ENCODE assay signal across 8 mouse cellular contexts in genomic region chr4:32800577-32801170, GRCm38 (mm10). TPM values are rescaled to one million over a fixed set of nuclear protein-coding genes. Genes with fewer than 3 reads are reported as not detected.
DNase-seq lines count a peak whose midpoint lies in the region; ATAC-seq lines count a peak whose summit lies in the region.

No protein-coding gene starts in this region.

- WGBS in heart, embryonic 14.5 days, result 11% methylated on average over 9 of the region's 9 CpGs
- WGBS in forebrain, embryonic 16.5 days, result 1% methylated on average over 9 of the region's 9 CpGs

- no peaks in the 10 kb centered on the region for H3K9me3 ChIP-seq in heart, embryonic 14.5 days (ENCODE audit: control insufficient read depth, low read length)
- no peaks in the 10 kb centered on the region for H3K9me3 ChIP-seq in forebrain, embryonic 16.5 days (ENCODE audit: control insufficient read depth, low read length)
- no peaks in the 10 kb centered on the region for H3K9me3 ChIP-seq in megakaryocyte, embryonic 14.5 days

- H3K9ac ChIP-seq in heart, embryonic 14.5 days (ENCODE audit: low read length), result peak overlapping the region; percentile 87
- peak overlapping the region; percentile 97 for H3K9ac ChIP-seq in forebrain, embryonic 16.5 days (replicated peaks; ENCODE audit: low read depth, low read length)

- no peak for ATAC-seq in heart, embryonic 14.5 days (ENCODE audit: insufficient number of reproducible peaks, insufficient read depth, low FRiP score, low read depth)
- peak; percentile 48 for ATAC-seq in forebrain, embryonic 16.5 days

- H3K4me2 ChIP-seq in heart, embryonic 14.5 days (ENCODE audit: low read length), result peak overlapping the region; percentile 79
- peak overlapping the region; percentile 77 for H3K4me2 ChIP-seq in forebrain, embryonic 16.5 days (ENCODE audit: low read length)

- peak overlapping the region; percentile 92 to 97 for H3K27ac ChIP-seq in heart, embryonic 14.5 days (replicated peaks in 1 of 2; ENCODE audit: control insufficient read depth in 1 of 2, insufficient read depth in 1 of 2, low read depth in 2 of 2, low read length in 2 of 2)
- H3K27ac ChIP-seq in forebrain, embryonic 16.5 days (ENCODE audit: low read length), result peak overlapping the region; percentile 99

- intact Hi-C loops in heart, postnatal 25 days (cut with DNase I), result loop anchor here (5.0 to 10.0 kb wide), 2 partner anchors 232 to 484 kb away; partner anchors contain the start of gene Ube2j1
- intact Hi-C loops in left cerebral cortex, postnatal 10 days (cut with DNase I), result loop anchor here (2.0 kb wide), 1 partner anchor 150 kb away; the partner anchor contains the start of gene Ankrd6
- intact Hi-C loops in gastrocnemius, postnatal 36 days (cut with DNase I), result no loop called here

- H3K36me3 ChIP-seq in heart, embryonic 14.5 days (ENCODE audit: control insufficient read depth, insufficient read depth, low read length), result peaks cover 8% of the 10 kb centered on the region; the same call in 1 of the 2 replicates
- H3K36me3 ChIP-seq in forebrain, embryonic 16.5 days (ENCODE audit: control insufficient read depth, insufficient read depth), result no peaks in the 10 kb centered on the region; the same call in 1 of the 2 replicates
- peaks cover 2% of the 10 kb centered on the region for H3K36me3 ChIP-seq in megakaryocyte, embryonic 14.5 days (replicated peaks; ENCODE audit: low read length)

- H3K4me3 ChIP-seq in heart, embryonic 14.5 days (ENCODE audit: control insufficient read depth in 1 of 2, insufficient read depth in 1 of 2, low read depth in 1 of 2, low read length in 2 of 2), result peak overlapping the region; percentile 64 to 65
- peak overlapping the region; percentile 93 for H3K4me3 ChIP-seq in forebrain, embryonic 16.5 days (replicated peaks; ENCODE audit: low read length)
- peak overlapping the region; percentile 100 for H3K4me3 ChIP-seq in megakaryocyte, embryonic 14.5 days (replicated peaks)

- no peak for DNase-seq in heart, postnatal 25 days (ENCODE audit: low spot score)
- peak; percentile 9 for DNase-seq in MEL-GATA-1-ER (ENCODE audit: extremely low read depth, low read depth)
- no peak for DNase-seq in layer of hippocampus, adult 9-11 months
- no peak for DNase-seq in left cerebral cortex, postnatal 10 days (ENCODE audit: extremely low spot score in 1 of 2, low spot score in 2 of 2)
- DNase-seq in gastrocnemius, postnatal 36 days, result no peak

- peaks cover 0 to 9% of the 10 kb centered on the region in 2 experiments; a peak in 3 of 4 replicates for H3K4me1 ChIP-seq in heart, embryonic 14.5 days (ENCODE audit: control insufficient read depth in 2 of 2, insufficient read depth in 2 of 2, low read length in 2 of 2)
- peaks cover 10% of the 10 kb centered on the region for H3K4me1 ChIP-seq in forebrain, embryonic 16.5 days (replicated peaks; ENCODE audit: control insufficient read depth, insufficient read depth, low read length)
- H3K4me1 ChIP-seq in megakaryocyte, embryonic 14.5 days, result peaks cover 18% of the 10 kb centered on the region

- H3K27me3 ChIP-seq in heart, embryonic 14.5 days (ENCODE audit: control insufficient read depth, insufficient read depth, low read length), result no peaks in the 10 kb centered on the region
- H3K27me3 ChIP-seq in forebrain, embryonic 16.5 days (replicated peaks; ENCODE audit: control insufficient read depth, insufficient read depth, low read length), result no peaks in the 10 kb centered on the region
- H3K27me3 ChIP-seq in megakaryocyte, embryonic 14.5 days (replicated peaks), result peaks cover under 1% of the 10 kb centered on the region

RNA-seq across cellular contexts. Expression of gene Lyrm2, which starts 0.6 kb away (rescaled TPM):
- polyA plus RNA-seq in heart, embryonic 14.5 days (2014; fragmentation: Nextera tagmentation; extraction: Ambion mirVana), result 137 and 144 TPM in 2 replicates
- 10 to 100 TPM; 30.2 to 35.3 TPM for total RNA-seq in heart, postnatal 25 days (2021)
- 118 and 123 TPM in 2 replicates for polyA plus RNA-seq in forebrain, embryonic 16.5 days (2015; fragmentation: Nextera tagmentation; extraction: Ambion mirVana)
- not detected in 2 replicates for polyA plus RNA-seq in megakaryocyte, embryonic 14.5 days (2012; ENCODE audit: insufficient read depth, low replicate concordance)
- total RNA-seq in left cerebral cortex, postnatal 10 days (2021), result 10 to 100 TPM; 42.5 to 44.3 TPM
- total RNA-seq in gastrocnemius, postnatal 36 days (2021), result 10 to 100 TPM; 19.8 to 23.1 TPM
